Mouse (Mus musculus): ENCODE results near the gene Hist1h2be. TPM values are rescaled to one million over a fixed set of nuclear protein-coding genes. Genes with fewer than 3 reads are reported as not detected.
"Not testable (repeated sequence)": the region's sequence is repeated elsewhere in the genome, so short reads cannot be mapped to it uniquely, and the experiment has no call there.

The Hist1h2be gene
- total RNA-seq, 4 experiments from 2014 or later = 11.0 to 15.5 (median 13.2) TPM

DNA sequence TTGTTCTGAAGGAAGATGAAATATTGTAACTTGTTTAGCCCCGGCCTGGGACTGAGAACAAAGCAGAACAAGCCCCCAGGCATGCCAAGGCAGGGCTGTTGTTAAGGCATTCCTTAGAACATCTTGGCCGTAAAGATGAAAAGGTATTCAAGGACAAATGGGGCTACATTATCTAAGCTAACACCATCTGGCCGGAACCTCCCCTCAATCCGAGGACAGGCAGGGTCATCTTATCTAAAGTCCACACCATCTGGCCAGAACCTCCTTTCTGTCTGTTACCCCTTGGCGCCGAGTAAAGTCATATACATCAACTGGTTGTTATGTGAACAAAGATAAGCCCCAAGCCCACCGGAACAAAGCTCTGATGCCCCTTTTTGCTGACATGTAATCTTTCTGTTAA is 29.0 kb downstream of the Hist1h2be start:
- not testable (repeated sequence) for DNase-seq

DNA sequence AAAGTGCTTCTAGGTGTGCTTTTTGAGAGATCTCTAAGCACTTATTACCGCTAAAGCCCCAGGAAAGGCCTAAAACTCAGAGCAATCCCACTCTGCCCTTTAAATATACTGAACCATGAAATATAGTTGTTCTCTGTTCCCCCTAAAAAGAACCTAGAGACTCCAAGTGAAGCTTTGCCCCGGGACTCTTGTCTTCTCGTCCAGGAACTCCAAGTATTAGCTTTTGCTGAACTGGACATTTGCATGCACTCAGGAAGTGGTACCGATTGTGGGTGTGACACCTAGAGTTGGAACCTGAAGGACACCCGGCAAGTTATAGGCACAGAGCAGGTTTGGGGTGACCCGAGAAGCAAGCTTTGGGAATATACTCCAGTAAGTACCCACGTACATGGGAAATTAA is 29.7 kb downstream of the Hist1h2be start:
- no peak for DNase-seq

DNA sequence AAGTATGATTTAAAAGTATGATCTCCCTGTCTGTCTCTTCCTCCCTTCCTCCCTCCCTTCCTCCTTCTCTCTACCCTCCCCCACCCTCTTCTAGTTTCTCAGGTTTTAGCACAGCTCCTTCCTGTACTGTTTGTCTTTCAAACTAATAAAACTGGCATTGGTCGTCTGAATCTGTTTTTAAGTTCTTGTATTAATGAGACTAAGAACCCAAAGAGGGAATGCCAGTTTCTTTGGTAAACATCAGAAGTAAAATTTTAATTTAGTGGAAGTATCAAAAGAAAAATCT is 34.0 kb downstream of the Hist1h2be start:
- no peak for DNase-seq

DNA sequence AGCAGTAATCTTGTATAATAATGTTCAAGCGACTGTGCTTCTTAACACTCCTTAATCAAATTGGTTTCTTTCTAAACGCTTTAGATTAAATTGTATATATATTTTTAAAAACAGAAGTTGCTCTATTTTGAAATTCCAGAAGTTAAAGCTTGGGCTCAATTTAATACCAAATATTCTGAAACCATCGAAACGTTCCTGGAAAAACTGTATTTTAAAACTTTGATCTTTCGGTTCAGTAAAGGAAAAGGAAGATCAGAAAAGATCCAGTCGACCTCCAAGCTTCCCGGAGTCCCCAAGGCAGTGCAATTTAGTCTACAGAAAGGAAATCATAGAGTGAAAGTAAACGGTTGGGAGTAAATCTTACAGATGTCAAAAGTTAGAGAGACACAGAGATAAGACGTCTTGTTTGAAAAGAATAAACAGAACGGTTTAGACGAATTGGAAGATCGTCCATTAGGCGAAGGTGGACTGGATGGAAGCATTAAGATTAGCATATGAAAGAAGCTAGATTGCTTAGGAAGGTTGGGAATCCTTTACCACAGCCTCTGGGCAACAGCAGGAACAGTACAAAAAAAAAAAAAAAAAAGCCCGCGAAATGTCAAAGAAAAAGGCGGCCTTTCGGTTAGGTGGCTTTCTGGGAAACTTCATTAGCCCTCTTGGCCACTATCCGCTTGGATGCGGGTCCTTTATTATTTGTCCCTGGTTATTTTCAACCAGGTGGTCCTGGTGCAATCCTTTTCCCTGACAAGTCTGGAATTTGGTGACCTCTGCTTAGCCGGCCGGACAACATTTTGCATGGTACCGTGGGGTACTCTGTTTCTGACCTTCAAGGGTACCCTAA is 34.6 kb downstream of the Hist1h2be start:
- no peak for DNase-seq

DNA sequence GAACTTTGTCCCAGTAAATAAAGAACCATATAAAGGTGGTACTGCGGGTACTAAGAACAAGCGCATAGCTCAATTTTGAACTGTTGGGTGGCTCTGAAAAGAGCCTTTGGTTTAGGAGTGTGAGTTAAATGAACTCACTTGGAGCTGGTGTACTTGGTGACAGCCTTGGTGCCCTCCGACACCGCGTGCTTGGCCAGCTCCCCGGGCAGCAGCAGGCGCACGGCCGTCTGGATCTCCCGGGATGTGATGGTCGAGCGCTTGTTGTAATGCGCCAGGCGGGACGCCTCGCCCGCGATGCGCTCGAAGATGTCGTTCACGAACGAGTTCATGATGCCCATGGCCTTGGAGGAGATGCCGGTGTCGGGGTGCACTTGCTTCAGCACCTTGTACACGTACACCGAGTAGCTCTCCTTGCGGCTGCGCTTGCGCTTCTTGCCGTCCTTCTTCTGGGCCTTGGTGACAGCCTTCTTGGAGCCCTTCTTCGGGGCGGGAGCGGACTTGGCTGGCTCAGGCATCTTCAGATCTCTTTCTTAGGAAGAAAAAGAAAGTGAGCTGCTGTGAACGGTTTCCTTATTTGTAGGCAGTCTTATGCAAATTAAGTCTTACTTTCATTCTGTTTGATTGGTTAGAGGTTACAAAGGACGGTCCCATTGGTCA is 35.4 kb downstream of the Hist1h2be start:
- peak; percentile 66 for DNase-seq

DNA sequence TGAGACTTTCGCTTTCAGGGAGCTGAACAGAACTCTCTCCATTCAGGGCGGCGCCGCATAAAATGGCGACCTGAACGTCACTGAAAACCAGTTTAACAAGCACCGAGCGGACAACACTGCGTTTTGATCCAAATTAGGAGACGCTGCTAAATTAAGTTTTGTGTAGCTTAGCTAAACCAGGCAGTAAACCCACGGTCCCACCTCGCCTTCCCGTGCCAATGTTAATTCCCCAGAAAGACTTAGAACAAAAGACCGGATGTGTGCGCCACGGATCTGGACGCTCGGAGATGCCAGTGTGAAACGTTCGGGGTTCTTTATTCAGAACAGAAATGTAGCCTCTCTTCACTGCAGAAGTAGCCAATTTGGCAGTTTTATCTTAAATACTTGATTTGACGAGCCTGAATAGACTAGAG is 35.9 kb downstream of the Hist1h2be start:
- DNase-seq = peak; percentile 60

GRCm38 (mm10) chr13:23584331-23584730 is 36.6 kb downstream of the Hist1h2be start:
- DNase-seq = no peak

- no peak for DNase-seq
Measured at GRCm38 (mm10) chr13:23583387-23584068, 37.4 kb downstream of the Hist1h2be start.

DNA sequence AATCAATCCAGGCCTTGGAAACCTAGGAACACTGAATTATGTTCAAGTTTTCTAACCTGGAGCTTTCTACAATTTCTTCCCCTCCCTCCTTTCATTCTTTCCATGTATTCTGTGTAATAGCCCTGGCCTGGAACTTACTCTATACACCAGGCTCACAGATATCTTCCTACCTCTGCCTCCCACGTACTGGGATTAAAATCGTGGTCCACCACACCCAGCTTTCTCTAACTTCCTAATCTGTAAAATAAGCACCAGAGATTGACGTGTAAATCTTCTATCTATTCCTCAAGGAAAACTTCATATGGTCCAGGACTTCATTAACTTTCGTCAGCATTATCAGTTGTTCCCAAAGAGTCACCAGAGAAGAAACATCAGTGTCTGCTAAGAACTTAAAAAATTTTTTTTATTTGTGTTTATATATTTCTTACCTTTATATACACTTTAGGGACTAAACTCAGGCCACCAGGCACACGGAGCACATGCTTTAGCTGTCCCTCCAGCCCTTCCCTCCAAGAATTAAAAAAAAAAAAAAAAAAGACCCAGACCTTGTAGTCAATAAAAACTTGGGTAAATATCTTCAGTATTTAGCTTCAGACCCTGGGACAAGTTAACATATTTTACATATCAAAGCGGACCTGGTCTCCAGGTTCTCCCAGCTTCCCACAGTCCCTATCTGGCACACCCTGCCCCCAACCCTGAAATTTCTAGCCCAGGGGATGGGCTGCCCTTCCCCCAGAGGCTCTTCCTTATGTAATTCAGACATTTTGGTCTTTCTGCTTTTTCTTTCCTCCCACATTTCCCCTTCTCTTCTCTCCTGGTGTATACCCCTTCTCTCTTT is 38.5 kb downstream of the Hist1h2be start:
- no peak for DNase-seq

DNA sequence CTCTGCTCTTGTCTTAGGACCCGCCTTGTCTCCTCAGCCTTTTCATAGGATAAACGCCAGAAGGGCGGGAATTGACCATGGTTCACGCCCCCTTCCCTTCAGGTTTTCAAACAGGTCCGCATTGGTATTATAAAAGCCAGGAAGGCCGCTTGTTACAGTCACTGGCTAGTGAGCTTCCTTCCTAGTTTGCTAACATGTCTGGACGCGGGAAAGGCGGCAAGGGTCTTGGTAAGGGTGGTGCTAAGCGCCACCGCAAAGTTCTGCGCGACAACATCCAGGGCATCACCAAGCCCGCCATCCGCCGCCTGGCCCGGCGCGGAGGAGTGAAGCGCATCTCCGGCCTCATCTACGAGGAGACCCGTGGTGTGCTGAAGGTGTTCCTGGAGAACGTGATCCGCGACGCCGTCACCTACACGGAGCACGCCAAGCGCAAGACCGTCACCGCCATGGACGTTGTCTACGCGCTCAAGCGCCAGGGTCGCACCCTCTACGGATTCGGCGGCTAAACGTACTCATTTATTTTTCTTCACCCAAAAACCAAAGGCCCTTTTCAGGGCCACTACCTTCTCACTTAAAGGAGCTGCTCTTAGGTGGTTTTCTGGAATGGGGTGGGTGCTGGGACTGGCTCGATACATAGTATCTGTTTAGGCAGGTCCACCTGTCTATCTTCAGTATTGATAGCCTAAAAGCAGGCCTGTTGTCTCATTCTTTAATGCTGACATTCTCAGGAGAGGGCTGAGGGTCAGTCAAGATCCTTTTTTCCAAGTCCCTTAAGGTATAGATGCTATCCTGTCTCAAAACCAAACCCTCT is 39.3 kb downstream of the Hist1h2be start, which contains the start of gene Hist1h4d:
Gene Hist1h4d (plus strand): TSS at position 191 of the 811 bp plus-strand sequence.
- peak; percentile 97 for DNase-seq

- DNase-seq = no peak
Measured at GRCm38 (mm10) chr13:23577835-23578234, 43.1 kb downstream of the Hist1h2be start.

DNA sequence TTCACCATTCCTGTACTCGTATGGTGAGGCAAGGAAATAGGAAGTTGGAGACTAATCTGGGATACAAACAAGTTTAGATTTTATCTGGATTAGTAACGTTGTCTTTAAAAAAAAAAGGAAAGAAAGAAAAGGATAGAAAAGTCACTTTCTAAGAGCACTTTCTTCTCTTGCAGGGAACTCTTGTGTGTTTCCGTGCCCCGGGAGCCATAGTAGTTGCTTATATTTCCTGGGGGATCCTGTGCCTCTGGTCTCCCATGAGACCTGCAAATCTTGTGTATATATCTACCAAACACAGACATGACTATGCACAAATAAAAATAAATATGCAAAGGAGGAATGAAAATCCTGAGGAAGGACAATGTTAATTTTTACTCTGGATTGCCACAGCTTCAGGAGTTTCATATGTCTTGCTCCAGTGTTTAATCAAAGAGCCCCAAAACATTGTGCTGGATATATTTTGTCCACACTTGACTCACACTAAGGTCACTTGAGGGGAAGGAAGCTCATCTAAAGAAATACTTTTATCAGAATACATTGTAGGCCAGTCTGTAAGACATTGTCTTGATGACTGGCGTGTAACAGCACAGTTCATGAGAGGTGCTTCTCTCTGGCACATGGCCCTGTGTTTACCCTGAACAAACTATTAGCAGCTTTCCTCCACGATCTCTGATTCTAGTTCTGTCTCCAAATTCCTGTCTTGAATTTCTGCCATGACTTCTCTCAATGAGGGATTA is 43.9 kb downstream of the Hist1h2be start:
- no peak for DNase-seq

DNA sequence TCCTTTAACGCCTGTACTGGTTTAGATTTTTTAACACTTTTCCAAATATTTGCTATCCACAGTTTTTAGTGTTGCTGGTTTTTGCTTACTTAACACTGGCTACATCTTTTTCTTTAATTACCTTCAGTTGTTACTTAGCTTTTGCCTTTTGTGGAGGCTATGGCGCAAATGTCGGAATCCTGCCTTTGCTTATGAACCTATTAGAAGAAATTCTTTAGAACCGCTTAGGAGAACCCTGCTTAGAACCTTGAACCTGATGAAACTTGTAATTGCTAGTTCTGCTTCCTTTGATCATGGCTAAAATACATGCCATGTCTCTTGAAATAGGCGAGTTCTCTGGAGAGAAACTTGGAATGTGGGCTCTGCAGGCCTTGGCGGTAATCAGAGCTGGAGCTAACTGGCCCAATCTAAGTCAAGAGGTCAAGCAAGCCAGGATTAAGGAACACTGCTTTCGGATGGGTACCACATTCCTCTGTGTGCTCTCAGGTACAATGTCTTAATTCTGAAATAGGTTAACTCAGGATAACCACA is 44.5 kb downstream of the Hist1h2be start:
- no peak for DNase-seq

DNA sequence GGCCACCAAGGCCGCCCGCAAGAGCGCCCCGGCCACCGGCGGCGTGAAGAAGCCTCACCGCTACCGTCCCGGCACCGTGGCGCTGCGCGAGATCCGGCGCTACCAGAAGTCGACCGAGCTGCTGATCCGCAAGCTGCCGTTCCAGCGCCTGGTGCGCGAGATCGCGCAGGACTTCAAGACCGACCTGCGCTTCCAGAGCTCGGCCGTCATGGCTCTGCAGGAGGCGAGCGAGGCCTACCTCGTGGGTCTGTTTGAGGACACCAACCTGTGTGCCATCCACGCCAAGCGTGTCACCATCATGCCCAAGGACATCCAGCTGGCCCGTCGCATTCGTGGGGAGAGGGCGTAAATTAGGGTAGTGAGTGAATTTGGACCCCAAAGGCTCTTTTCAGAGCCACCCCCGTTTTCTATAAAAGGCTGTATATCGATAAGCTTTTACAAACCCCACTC is 45.0 kb downstream of the Hist1h2be start:
- DNase-seq = not testable (repeated sequence)

- DNase-seq = no peak
Measured at GRCm38 (mm10) chr13:23575271-23575851, 45.6 kb downstream of the Hist1h2be start, which contains the start of gene Hist1h3d. Gene Hist1h3d (plus strand): TSS chr13:23575763.

GRCm38 (mm10) chr13:23574546-23575170 is 46.3 kb downstream of the Hist1h2be start:
- DNase-seq = not testable (repeated sequence)

GRCm38 (mm10) chr13:23573898-23574524 is 46.9 kb downstream of the Hist1h2be start, which contains the start of the genes Hist1h2bf and Hist1h2ad:
Gene Hist1h2bf (minus strand): TSS chr13:23574196.
Gene Hist1h2ad (plus strand): TSS chr13:23574381.
- DNase-seq = peak; percentile 89

- DNase-seq = not testable (repeated sequence)
Measured at GRCm38 (mm10) chr13:23573034-23573897, 47.7 kb downstream of the Hist1h2be start.

All from adrenal gland, adult 8-10 months (tissue).